Comparison of ENCODE assay signal across 15 mouse cellular contexts in genomic region chr8:121258126-121258792, GRCm38 (mm10).
DNase-seq lines count a peak whose midpoint lies in the region; ATAC-seq and TF ChIP-seq lines count a peak whose summit lies in the region.
"Had no signal": no experiment of that assay in that cellular context is flagged by ENCODE, and none has a peak within 500 bp of the region (broad histone marks: within the 10 kb centered on the region; RNA-seq: fewer than 3 reads in every experiment).

No protein-coding gene starts in this region.

- peaks cover 22% of the 10 kb centered on the region for H3K4me1 ChIP-seq in heart, embryonic 16.5 days (ENCODE audit: control insufficient read depth, insufficient read depth, low read length)
- H3K4me1 ChIP-seq in midbrain, embryonic 10.5 days: peaks cover 39% of the 10 kb centered on the region
- no peaks in the 10 kb centered on the region for H3K4me1 ChIP-seq in midbrain, embryonic 16.5 days (ENCODE audit: control insufficient read depth, insufficient read depth, low read length)
- H3K4me1 ChIP-seq in embryonic facial prominence, embryonic 14.5 days (ENCODE audit: control insufficient read depth, insufficient read depth, low read length): peaks cover 14% of the 10 kb centered on the region
- H3K4me1 ChIP-seq in stomach, embryonic 16.5 days (ENCODE audit: control insufficient read depth, insufficient read depth, low read length): peaks cover 26% of the 10 kb centered on the region
- no peaks in the 10 kb centered on the region for H3K4me1 ChIP-seq in thymus, adult 2 months (replicated peaks; ENCODE audit: control insufficient read depth, insufficient read depth, low read length)

- 0 out of 2 replicates have a peak overlapping the region, but pooled peaks have one; percentile 25 for H3K9ac ChIP-seq in heart, embryonic 16.5 days (ENCODE audit: low read length)
- H3K9ac ChIP-seq in midbrain, embryonic 16.5 days (ENCODE audit: low read depth, low read length): no peak overlapping the region
- no peak overlapping the region for H3K9ac ChIP-seq in embryonic facial prominence, embryonic 14.5 days (ENCODE audit: low read depth, low read length)
- peak overlapping the region; percentile 54 for H3K9ac ChIP-seq in stomach, embryonic 16.5 days (ENCODE audit: low read length)
- H3K9ac ChIP-seq: neural tube, embryonic 13.5 days had no signal

- H3K27me3 ChIP-seq in heart, embryonic 16.5 days (ENCODE audit: control insufficient read depth, insufficient read depth, low read length): peaks cover 33% of the 10 kb centered on the region
- peaks cover 27% of the 10 kb centered on the region for H3K27me3 ChIP-seq in midbrain, embryonic 10.5 days (ENCODE audit: low read depth, poor library complexity, severe bottlenecking)
- peaks cover 3% of the 10 kb centered on the region; the same call in 1 of the 2 replicates for H3K27me3 ChIP-seq in midbrain, embryonic 16.5 days (ENCODE audit: control insufficient read depth, insufficient read depth, low read depth, low read length)
- peaks cover 28% of the 10 kb centered on the region for H3K27me3 ChIP-seq in embryonic facial prominence, embryonic 14.5 days (replicated peaks; ENCODE audit: control insufficient read depth, insufficient read depth, low read length)
- no peaks in the 10 kb centered on the region for H3K27me3 ChIP-seq in stomach, embryonic 16.5 days (ENCODE audit: control insufficient read depth, insufficient read depth, low read length)
- no peaks in the 10 kb centered on the region; the same call in 1 of the 2 replicates for H3K27me3 ChIP-seq in thymus, adult 2 months (ENCODE audit: control insufficient read depth, insufficient read depth, low read length)

- no peaks in the 10 kb centered on the region for H3K36me3 ChIP-seq in heart, embryonic 16.5 days (ENCODE audit: control insufficient read depth, insufficient read depth)
- H3K36me3 ChIP-seq in midbrain, embryonic 10.5 days: no peaks in the 10 kb centered on the region
- H3K36me3 ChIP-seq in midbrain, embryonic 16.5 days (ENCODE audit: control insufficient read depth, insufficient read depth, low read length): no peaks in the 10 kb centered on the region
- H3K36me3 ChIP-seq in embryonic facial prominence, embryonic 14.5 days (ENCODE audit: control insufficient read depth, insufficient read depth, low read length): no peaks in the 10 kb centered on the region
- no peaks in the 10 kb centered on the region for H3K36me3 ChIP-seq in stomach, embryonic 16.5 days (ENCODE audit: control insufficient read depth, insufficient read depth, low read length)
- H3K36me3 ChIP-seq in thymus, adult 2 months (ENCODE audit: control insufficient read depth, insufficient read depth, low read length): no peaks in the 10 kb centered on the region
- H3K36me3 ChIP-seq: neural tube, embryonic 13.5 days had no signal

- no peak for ATAC-seq in heart, embryonic 16.5 days (replicated peaks; ENCODE audit: extremely low read depth, insufficient read depth, low FRiP score)
- no peak for ATAC-seq in midbrain, embryonic 16.5 days
- ATAC-seq in embryonic facial prominence, embryonic 14.5 days (ENCODE audit: low read depth): peak; percentile 72
- peak; percentile 22; the same call in 1 of the 2 replicates for ATAC-seq in stomach, embryonic 16.5 days (ENCODE audit: insufficient read depth, low FRiP score)
- ATAC-seq: hindbrain, postnatal 0 days had no signal

- no peak overlapping the region for H3K27ac ChIP-seq in heart, embryonic 16.5 days (ENCODE audit: low read length)
- peak overlapping the region; percentile 49; the same call in 1 of the 2 replicates for H3K27ac ChIP-seq in midbrain, embryonic 10.5 days (replicated peaks)
- no peak overlapping the region for H3K27ac ChIP-seq in midbrain, embryonic 16.5 days (ENCODE audit: low read length)
- no peak overlapping the region for H3K27ac ChIP-seq in embryonic facial prominence, embryonic 14.5 days (replicated peaks; ENCODE audit: low read depth, low read length)
- no peak overlapping the region for H3K27ac ChIP-seq in stomach, embryonic 16.5 days (ENCODE audit: low read length)
- no peak overlapping the region for H3K27ac ChIP-seq in thymus, adult 2 months (ENCODE audit: control insufficient read depth, insufficient read depth, low read length)
- H3K27ac ChIP-seq: hindbrain, postnatal 0 days; macrophage; neural tube, embryonic 13.5 days had no signal

- H3K4me3 ChIP-seq in heart, embryonic 16.5 days (ENCODE audit: low read length): no peak overlapping the region
- no peak overlapping the region for H3K4me3 ChIP-seq in midbrain, embryonic 10.5 days
- no peak overlapping the region for H3K4me3 ChIP-seq in midbrain, embryonic 16.5 days (ENCODE audit: low read depth, low read length)
- H3K4me3 ChIP-seq in embryonic facial prominence, embryonic 14.5 days (ENCODE audit: low read depth, low read length): no peak overlapping the region
- H3K4me3 ChIP-seq in stomach, embryonic 16.5 days (replicated peaks; ENCODE audit: low read length): no peak overlapping the region
- H3K4me3 ChIP-seq in thymus, adult 2 months (ENCODE audit: control insufficient read depth, insufficient read depth, low read length): no peak overlapping the region
- H3K4me3 ChIP-seq: neural tube, embryonic 13.5 days had no signal

- H3K4me2 ChIP-seq in heart, embryonic 16.5 days (ENCODE audit: low read depth, low read length): no peak overlapping the region
- H3K4me2 ChIP-seq in midbrain, embryonic 16.5 days (ENCODE audit: low read length): no peak overlapping the region
- H3K4me2 ChIP-seq in embryonic facial prominence, embryonic 14.5 days (ENCODE audit: low read depth, low read length): no peak overlapping the region
- H3K4me2 ChIP-seq in stomach, embryonic 16.5 days (ENCODE audit: low read depth, low read length): no peak overlapping the region
- H3K4me2 ChIP-seq: neural tube, embryonic 13.5 days had no signal

- no peak for DNase-seq in heart, postnatal 14 days
- no peak for DNase-seq in midbrain, embryonic 10.5 days (ENCODE audit: low spot score)
- peak; percentile 46 for DNase-seq in embryonic facial prominence, embryonic 14.5 days (ENCODE audit: low spot score)
- no peak for DNase-seq in thymus, adult 2 months
- DNase-seq in spleen, postnatal 4 days (ENCODE audit: low spot score in 2 of 2): no peak
- DNase-seq: cerebellum, adult 11-12 months; gastrocnemius, postnatal 25 days; right cerebral cortex, postnatal 4 days; thymus, postnatal 14 days had no signal

- WGBS in heart, embryonic 16.5 days: 18% methylated on average over 21 of the region's 21 CpGs
- WGBS in midbrain, embryonic 10.5 days: 64% methylated on average over 21 of the region's 21 CpGs
- WGBS in midbrain, embryonic 16.5 days: 66% methylated on average over 21 of the region's 21 CpGs
- WGBS in embryonic facial prominence, embryonic 14.5 days: 34% methylated on average over 21 of the region's 21 CpGs
- 18% methylated on average over 21 of the region's 21 CpGs for WGBS in stomach, embryonic 16.5 days
- WGBS in thymus, adult 2 months: 37% methylated on average over 21 of the region's 21 CpGs

- no peak for TF ChIP-seq CTCF in thymus, adult 2 months (IDR thresholded peaks at IDR 0.05; ENCODE audit: borderline replicate concordance, control insufficient read depth, extremely low read depth, insufficient read depth, low read length, poor library complexity)

- no peak for TF ChIP-seq POLR2A in thymus, adult 2 months (IDR thresholded peaks at IDR 0.05; ENCODE audit: control insufficient read depth, extremely low read depth, insufficient read depth, low read length, poor library complexity)

- no peaks in the 10 kb centered on the region for H3K9me3 ChIP-seq in heart, embryonic 16.5 days (replicated peaks; ENCODE audit: control insufficient read depth, low read length)
- H3K9me3 ChIP-seq in midbrain, embryonic 10.5 days (replicated peaks): no peaks in the 10 kb centered on the region
- no peaks in the 10 kb centered on the region for H3K9me3 ChIP-seq in midbrain, embryonic 16.5 days (replicated peaks; ENCODE audit: control insufficient read depth, low read length, poor library complexity, severe bottlenecking)
- H3K9me3 ChIP-seq in embryonic facial prominence, embryonic 14.5 days (ENCODE audit: control insufficient read depth, low read length): no peaks in the 10 kb centered on the region
- H3K9me3 ChIP-seq in stomach, embryonic 16.5 days (replicated peaks; ENCODE audit: control insufficient read depth, low read length): no peaks in the 10 kb centered on the region
- H3K9me3 ChIP-seq: neural tube, embryonic 13.5 days had no signal

- intact Hi-C loops in heart, postnatal 14 days (cut with DNase I): no loop called here

Comparison
In these comparisons a context has a peak if more than half of its experiments do, and no peak if none do; other contexts are left out.
1. ATAC-seq: peak in embryonic facial prominence, embryonic 14.5 days (single experiment) and stomach, embryonic 16.5 days (single experiment); none in heart, embryonic 16.5 days (single experiment) and midbrain, embryonic 16.5 days (single experiment).
2. H3K9ac ChIP-seq: peak in heart, embryonic 16.5 days (single experiment) and stomach, embryonic 16.5 days (single experiment); none in midbrain, embryonic 16.5 days (single experiment) and embryonic facial prominence, embryonic 14.5 days (single experiment).